Mouse (Mus musculus) neural tube, embryonic 14.5 days (tissue): ENCODE results near the gene Ptges3. TPM values are rescaled to one million over a fixed set of nuclear protein-coding genes. Genes with fewer than 3 reads are reported as not detected.

ENCODE experiments used
- ATAC-seq: fragments of 200-750 bp; cut with Nextera tagmentation; 2 replicates; pipeline ENCODE4 v1.8.0; 2017; ENCODE audit warnings: low read depth, mild to moderate bottlenecking, moderate TSS enrichment, moderate library complexity
- H3K27ac ChIP-seq: fragments of 300-500 bp; sonication (generic); 2 replicates; pipeline ENCODE4 v1.5.1; 2014; ENCODE audit warnings: low read depth, mild to moderate bottlenecking, control low read depth, low read length, moderate library complexity, mixed read lengths
- H3K27me3 ChIP-seq: fragments of 300-500 bp; sonication (generic); 2 replicates; pipeline ENCODE4 v1.6.1; 2014; ENCODE audit warnings: low read length; ENCODE audit not compliant: control insufficient read depth, insufficient read depth
- H3K36me3 ChIP-seq: fragments of 300-500 bp; sonication (generic); 2 replicates; pipeline ENCODE4 v1.6.1; 2014; ENCODE audit warnings: low read length, mixed read lengths; ENCODE audit not compliant: control insufficient read depth, insufficient read depth
- H3K4me1 ChIP-seq: fragments of 300-500 bp; sonication (generic); 2 replicates; pipeline ENCODE4 v1.6.1; 2014; ENCODE audit warnings: low read length; ENCODE audit not compliant: control insufficient read depth, insufficient read depth
- H3K4me2 ChIP-seq: fragments of 300-500 bp; sonication (generic); 2 replicates; pipeline ENCODE4 v1.6.1; 2014; ENCODE audit warnings: mild to moderate bottlenecking, low read depth, low read length, control low read depth
- H3K4me3 ChIP-seq: fragments of 300-500 bp; sonication (generic); 2 replicates; pipeline ENCODE4 v1.5.1; 2014; ENCODE audit warnings: low read depth, low read length, control low read depth, mixed read lengths
- H3K9ac ChIP-seq: fragments of 300-500 bp; sonication (generic); replicated peaks from 2 replicates; pipeline ENCODE4 v1.6.1; 2014; ENCODE audit warnings: low read depth, mild to moderate bottlenecking, control low read depth, low read length, mixed read lengths
- H3K9me3 ChIP-seq: fragments of 300-500 bp; sonication (generic); 2 replicates; pipeline ENCODE4 v1.6.1; 2016; ENCODE audit warnings: low read length; ENCODE audit not compliant: control insufficient read depth
- WGBS: fragments of 180-500 bp; shearing (Covaris S2); extraction: QIAGEN DNeasy Blood & Tissue Kit; methylation state at CpG from one replicate; pipeline ENCODE4 v1.1.7; 2014; 5-methylcytosine and 5-hydroxymethylcytosine counted together
- polyA plus RNA-seq: library from polyadenylated mRNA; unstranded; fragments of >200 nt; fragmentation: Nextera tagmentation; extraction: Ambion mirVana; gene quantifications from 2 replicates; pipeline ENCODE4 v1.2.1, GENCODE M21; 2014

The Ptges3 gene
- polyA plus RNA-seq = 381 and 396 TPM in 2 replicates

- under 1% methylated on average over 47 of the region's 72 CpGs for WGBS
Measured at GRCm38 (mm10) chr10:128058601-128059151, at the start of gene Ptges3. Gene Ptges3, plus strand, starts transcription at chr10:128058954.

GRCm38 (mm10) chr10:128009735-128010134 lies 49.0 kb upstream of the Ptges3 start:
- H3K4me2 ChIP-seq = no peak overlapping the region
- H3K27ac ChIP-seq = no peak overlapping the region
- H3K9me3 ChIP-seq = no peaks in the 10 kb centered on the region
- WGBS = 84% methylated on average over 5 of the region's 5 CpGs
- H3K9ac ChIP-seq = no peak overlapping the region
- no peaks in the 10 kb centered on the region for H3K4me1 ChIP-seq
- H3K36me3 ChIP-seq = no peaks in the 10 kb centered on the region
- no peak overlapping the region for H3K4me3 ChIP-seq
- ATAC-seq = no peak
- H3K27me3 ChIP-seq = no peaks in the 10 kb centered on the region

More at GRCm38 (mm10) chr10:128058601-128059151, at the start of gene Ptges3:
- Histone ChIP-seq H3K36me3 (no peaks in the 10 kb centered on the region), H3K9ac (peak within 1 kb of the TSS; percentile 81), H3K4me3 (peak within 1 kb of the TSS; percentile 87), H3K9me3 (no peaks in the 10 kb centered on the region), H3K27me3 (no peaks in the 10 kb centered on the region), H3K4me1 (peaks cover 16% of the 10 kb centered on the region), H3K27ac (peak within 1 kb of the TSS; percentile 98), H3K4me2 (peak within 1 kb of the TSS; percentile 96)
- ATAC-seq = peak; percentile 91

- WGBS = 5% methylated on average over 31 of the region's 31 CpGs
- ATAC-seq = peak; percentile 97
- no peak within 1 kb of the TSS for H3K27ac ChIP-seq
Measured at GRCm38 (mm10) chr10:128015068-128015934, 43.5 kb upstream of the Ptges3 start, which contains the start of gene Prim1. Gene Prim1, plus strand, starts transcription at chr10:128015168.

GRCm38 (mm10) chr10:128022196-128022595 lies 36.6 kb upstream of the Ptges3 start:
- peaks cover 15% of the 10 kb centered on the region; the same call in 1 of the 2 replicates for H3K36me3 ChIP-seq
- no peak overlapping the region for H3K9ac ChIP-seq
- no peaks in the 10 kb centered on the region for H3K27me3 ChIP-seq
- no peaks in the 10 kb centered on the region for H3K4me1 ChIP-seq
- no peak overlapping the region for H3K27ac ChIP-seq
- ATAC-seq = no peak
- 98% methylated on average over 5 of the region's 5 CpGs for WGBS
- H3K9me3 ChIP-seq = no peaks in the 10 kb centered on the region
- no peak overlapping the region for H3K4me3 ChIP-seq
- H3K4me2 ChIP-seq = no peak overlapping the region

More at GRCm38 (mm10) chr10:128015068-128015934, 43.5 kb upstream of the Ptges3 start, which contains the start of gene Prim1:
- Histone ChIP-seq H3K4me3 (peak within 1 kb of the TSS; percentile 44), H3K36me3 (no peaks in the 10 kb centered on the region), H3K4me2 (peak within 1 kb of the TSS; percentile 64), H3K27me3 (no peaks in the 10 kb centered on the region), H3K9me3 (no peaks in the 10 kb centered on the region), H3K9ac (peak within 1 kb of the TSS; percentile 26; the same call in 1 of the 2 replicates), H3K4me1 (no peaks in the 10 kb centered on the region)

- Histone ChIP-seq H3K27ac (no peak overlapping the region), H3K27me3 (no peaks in the 10 kb centered on the region), H3K9ac (no peak overlapping the region), H3K4me2 (no peak overlapping the region), H3K9me3 (no peaks in the 10 kb centered on the region), H3K36me3 (peaks cover 15% of the 10 kb centered on the region; the same call in 1 of the 2 replicates), H3K4me3 (no peak overlapping the region), H3K4me1 (no peaks in the 10 kb centered on the region)
- 97% methylated on average over 10 of the region's 10 CpGs for WGBS
- no peak for ATAC-seq
Measured at GRCm38 (mm10) chr10:128023496-128023895, 35.3 kb upstream of the Ptges3 start.

GRCm38 (mm10) chr10:128029931-128030330 lies 28.8 kb upstream of the Ptges3 start:
- peaks cover 6% of the 10 kb centered on the region; the same call in 1 of the 2 replicates for H3K36me3 ChIP-seq

GRCm38 (mm10) chr10:128030860-128031259 lies 27.9 kb upstream of the Ptges3 start:
- 80% methylated on average over 2 of the region's 2 CpGs for WGBS
- Histone ChIP-seq H3K36me3 (peaks cover 6% of the 10 kb centered on the region; the same call in 1 of the 2 replicates), H3K27ac (no peak overlapping the region), H3K27me3 (no peaks in the 10 kb centered on the region; the same call in 1 of the 2 replicates), H3K4me3 (no peak overlapping the region), H3K4me1 (peaks cover 4% of the 10 kb centered on the region; the same call in 1 of the 2 replicates), H3K9me3 (no peaks in the 10 kb centered on the region), H3K4me2 (no peak overlapping the region), H3K9ac (no peak overlapping the region)
- ATAC-seq = no peak

More at GRCm38 (mm10) chr10:128029931-128030330, 28.8 kb upstream of the Ptges3 start:
- no peak for ATAC-seq
- 92% methylated on average over 7 of the region's 7 CpGs for WGBS
- Histone ChIP-seq H3K4me2 (no peak overlapping the region), H3K4me1 (peaks cover 4% of the 10 kb centered on the region; the same call in 1 of the 2 replicates), H3K27me3 (no peaks in the 10 kb centered on the region), H3K9ac (no peak overlapping the region), H3K27ac (no peak overlapping the region), H3K4me3 (no peak overlapping the region), H3K9me3 (no peaks in the 10 kb centered on the region)

GRCm38 (mm10) chr10:128036746-128037425 lies 21.9 kb upstream of the Ptges3 start:
- H3K9ac ChIP-seq = peak overlapping the region; percentile 99
- peak overlapping the region; percentile 96 for H3K4me3 ChIP-seq
- whole genome bisulfite sequencing = 5% methylated on average over 10 of the region's 10 CpGs
- H3K4me1 ChIP-seq = peaks cover 18% of the 10 kb centered on the region; the same call in 1 of the 2 replicates
- no peaks in the 10 kb centered on the region for H3K9me3 ChIP-seq
- no peak for ATAC-seq
- peaks cover 26% of the 10 kb centered on the region for H3K36me3 ChIP-seq
- H3K27ac ChIP-seq = no peak overlapping the region
- peak overlapping the region; percentile 64 for H3K4me2 ChIP-seq
- H3K27me3 ChIP-seq = no peaks in the 10 kb centered on the region; the same call in 1 of the 2 replicates
